31 mouse cellular contexts compared by ENCODE assay signal in genomic region chr2:57138594-57138993, GRCm38 (mm10). TPM values are rescaled to one million over a fixed set of nuclear protein-coding genes. Genes with fewer than 3 reads are reported as not detected.
DNase-seq lines count a peak whose midpoint lies in the region; ATAC-seq and TF ChIP-seq lines count a peak whose summit lies in the region.
"Had no signal": no experiment of that assay in that cellular context is flagged by ENCODE, and none has a peak within 500 bp of the region (broad histone marks: within the 10 kb centered on the region; RNA-seq: fewer than 3 reads in every experiment).

No protein-coding gene starts in this region.

- no peak for TF ChIP-seq POLR2A in brain, embryonic 14.5 days (IDR thresholded peaks at IDR 0.05; ENCODE audit: borderline replicate concordance, extremely low read depth, insufficient read depth, insufficient read length, poor library complexity, severe bottlenecking)

- ATAC-seq in forebrain, embryonic 14.5 days: peak; percentile 48; the same call in 1 of the 2 replicates
- no peak for ATAC-seq in forebrain, embryonic 11.5 days (replicated peaks; ENCODE audit: low FRiP score)
- ATAC-seq: hindbrain, embryonic 16.5 days; intestine, embryonic 15.5 days; Patski had no signal

- H3K4me2 ChIP-seq in forebrain, embryonic 14.5 days (ENCODE audit: low read length): no peak overlapping the region
- H3K4me2 ChIP-seq in forebrain, embryonic 11.5 days (ENCODE audit: low read depth, low read length, severe bottlenecking): no peak overlapping the region
- H3K4me2 ChIP-seq: embryonic facial prominence, embryonic 12.5 days; embryonic facial prominence, embryonic 15.5 days; heart, embryonic 12.5 days; heart, embryonic 15.5 days; hindbrain, embryonic 13.5 days; intestine, embryonic 15.5 days had no signal

- TF ChIP-seq CTCF in brain, embryonic 14.5 days (IDR thresholded peaks at IDR 0.05; ENCODE audit: borderline replicate concordance, extremely low read depth, insufficient read depth, insufficient read length): no peak

- H3K9me3 ChIP-seq in forebrain, embryonic 14.5 days (replicated peaks; ENCODE audit: control insufficient read depth, low read length): no peaks in the 10 kb centered on the region
- H3K9me3 ChIP-seq in forebrain, embryonic 11.5 days (ENCODE audit: control insufficient read depth, low read length): no peaks in the 10 kb centered on the region
- H3K9me3 ChIP-seq: embryonic facial prominence, embryonic 12.5 days; embryonic facial prominence, embryonic 15.5 days; G1E; heart, embryonic 12.5 days; heart, embryonic 15.5 days; hindbrain, embryonic 10.5 days; hindbrain, embryonic 13.5 days; intestine, embryonic 15.5 days had no signal

- DNase-seq in forebrain, embryonic 14.5 days (ENCODE audit: low spot score): peak; percentile 61
- DNase-seq in forebrain, embryonic 11.5 days (ENCODE audit: low spot score): no peak
- DNase-seq in layer of hippocampus, adult 18-20 months (ENCODE audit: low spot score in 2 of 2): peak; percentile 71 to 87
- no peak for DNase-seq in layer of hippocampus, postnatal 10 days (ENCODE audit: low spot score in 2 of 2)
- peak; percentile 55 for DNase-seq in brain, embryonic 14.5 days (ENCODE audit: low read depth)
- peak; percentile 67 to 70 for DNase-seq in layer of hippocampus, adult 8-10 months (ENCODE audit: low spot score in 2 of 2)
- no peak for DNase-seq in adrenal gland, postnatal 36 days
- no peak for DNase-seq in heart, adult 8-10 months (ENCODE audit: low spot score)
- DNase-seq: adrenal gland, postnatal 10 days; B cell, adult 2 months; cerebellum, adult 18-20 months; cerebellum, adult 9-10 months; cerebellum, postnatal 25 days; gastrocnemius, adult 2 months; gastrocnemius, postnatal 14 days; heart, adult 11 months; heart, postnatal 10 days; heart, postnatal 36 days; kidney, adult 11 months had no signal

- H3K36me3 ChIP-seq in forebrain, embryonic 14.5 days (ENCODE audit: control insufficient read depth, insufficient read depth, low read length): no peaks in the 10 kb centered on the region
- no peaks in the 10 kb centered on the region for H3K36me3 ChIP-seq in forebrain, embryonic 11.5 days (ENCODE audit: control insufficient read depth, insufficient read depth, low read length)
- H3K36me3 ChIP-seq: embryonic facial prominence, embryonic 12.5 days; embryonic facial prominence, embryonic 15.5 days; G1E; heart, embryonic 12.5 days; heart, embryonic 15.5 days; hindbrain, embryonic 10.5 days; hindbrain, embryonic 13.5 days; intestine, embryonic 15.5 days had no signal

- H3K9ac ChIP-seq in forebrain, embryonic 14.5 days (ENCODE audit: low read length): no peak overlapping the region
- no peak overlapping the region for H3K9ac ChIP-seq in forebrain, embryonic 11.5 days (ENCODE audit: low read length)
- H3K9ac ChIP-seq: embryonic facial prominence, embryonic 12.5 days; embryonic facial prominence, embryonic 15.5 days; heart, embryonic 12.5 days; heart, embryonic 15.5 days; hindbrain, embryonic 13.5 days; intestine, embryonic 15.5 days had no signal

- H3K27ac ChIP-seq in forebrain, embryonic 14.5 days (ENCODE audit: low read depth, low read length): no peak overlapping the region
- H3K27ac ChIP-seq in forebrain, embryonic 11.5 days (ENCODE audit: low read depth, low read length): no peak overlapping the region
- H3K27ac ChIP-seq: embryonic facial prominence, embryonic 12.5 days; embryonic facial prominence, embryonic 15.5 days; heart, embryonic 15.5 days; hindbrain, embryonic 10.5 days; hindbrain, embryonic 13.5 days; intestine, embryonic 15.5 days had no signal

- H3K4me3 ChIP-seq in forebrain, embryonic 14.5 days (ENCODE audit: low read depth, low read length): no peak overlapping the region
- H3K4me3 ChIP-seq in forebrain, embryonic 11.5 days (ENCODE audit: low read depth, low read length): no peak overlapping the region
- H3K4me3 ChIP-seq: embryonic facial prominence, embryonic 12.5 days; embryonic facial prominence, embryonic 15.5 days; erythroblast, embryonic 14.5 days; gastrocnemius, adult 2 months; heart, embryonic 12.5 days; heart, embryonic 15.5 days; hindbrain, embryonic 10.5 days; hindbrain, embryonic 13.5 days; intestine, embryonic 15.5 days had no signal

- WGBS in forebrain, embryonic 14.5 days: 82% methylated on average over 6 of the region's 6 CpGs
- WGBS in forebrain, embryonic 11.5 days: 93% methylated on average over 6 of the region's 6 CpGs

- H3K27me3 ChIP-seq in forebrain, embryonic 14.5 days (replicated peaks; ENCODE audit: control insufficient read depth, insufficient read depth, low read length): no peaks in the 10 kb centered on the region
- no peaks in the 10 kb centered on the region for H3K27me3 ChIP-seq in forebrain, embryonic 11.5 days (ENCODE audit: control insufficient read depth, insufficient read depth, low read length)
- H3K27me3 ChIP-seq: CH12.LX; embryonic facial prominence, embryonic 12.5 days; embryonic facial prominence, embryonic 15.5 days; heart, embryonic 12.5 days; heart, embryonic 15.5 days; hindbrain, embryonic 13.5 days; intestine, embryonic 15.5 days had no signal

- no peaks in the 10 kb centered on the region for H3K4me1 ChIP-seq in forebrain, embryonic 14.5 days (ENCODE audit: control insufficient read depth, insufficient read depth, low read length)
- no peaks in the 10 kb centered on the region for H3K4me1 ChIP-seq in forebrain, embryonic 11.5 days (replicated peaks; ENCODE audit: control insufficient read depth, insufficient read depth, low read length)
- H3K4me1 ChIP-seq: embryonic facial prominence, embryonic 12.5 days; heart, embryonic 12.5 days; hindbrain, embryonic 10.5 days; hindbrain, embryonic 13.5 days; intestine, embryonic 15.5 days had no signal

RNA-seq across cellular contexts. Expression of gene Nr4a2, which starts 14.8 kb away (rescaled TPM):
- polyA plus RNA-seq in forebrain, embryonic 14.5 days (2014; fragmentation: Nextera tagmentation; extraction: Ambion mirVana): 8.2 and 16.1 TPM in 2 replicates
- 14.9 and 15.7 TPM in 2 replicates for polyA plus RNA-seq in forebrain, embryonic 11.5 days (2014; fragmentation: Nextera tagmentation; extraction: Ambion mirVana)
- 10 to 100 TPM; 71.6 to 74.3 TPM for total RNA-seq in layer of hippocampus, adult 18-20 months (2021)
- 10 to 100 TPM; 55.5 to 75.3 TPM for total RNA-seq in layer of hippocampus, postnatal 10 days (2021)
- 8.7 and 19.7 TPM in 2 replicates for polyA plus RNA-seq in brain, embryonic 14.5 days (2012; rRNA removed)
- 10 to 100 TPM; 42.0 to 77.6 (median 58.6) TPM for total RNA-seq in layer of hippocampus, adult 8-10 months (2022)
- total RNA-seq in adrenal gland, postnatal 36 days (2021): 10 to 100 TPM; 39.1 to 74.4 TPM
- 1 to 10 TPM in 2 of 4 experiments, under 1 TPM in 2; 0.53 to 2.1 (median 1.2) TPM for total RNA-seq in heart, adult 8-10 months (2022)

Comparison
In these comparisons a context has a peak if more than half of its experiments do, and no peak if none do; other contexts are left out.
1. DNase-seq: peak in forebrain, embryonic 14.5 days (single experiment), layer of hippocampus, adult 18-20 months (2 of 2), brain, embryonic 14.5 days (single experiment) and layer of hippocampus, adult 8-10 months (2 of 2); none in forebrain, embryonic 11.5 days (single experiment), layer of hippocampus, postnatal 10 days (0 of 2), adrenal gland, postnatal 36 days (0 of 2) and heart, adult 8-10 months (single experiment).
2. RNA of gene Nr4a2, which starts 14.8 kb away (total RNA-seq): 55.5 to 75.3 TPM in layer of hippocampus, postnatal 10 days, 39.1 to 74.4 TPM in adrenal gland, postnatal 36 days, 71.6 to 74.3 TPM in layer of hippocampus, adult 18-20 months and 42.0 to 77.6 TPM in layer of hippocampus, adult 8-10 months; 0.53 to 2.1 TPM in heart, adult 8-10 months; every median in the first group is over 10 times any median in the second.